20 mouse cellular contexts compared by ENCODE assay signal in genomic region chr2:128930704-128931103, GRCm38 (mm10). TPM values are rescaled to one million over a fixed set of nuclear protein-coding genes. Genes with fewer than 3 reads are reported as not detected.
A peak's percentile ranks its signal among the peaks of the same experiment; 100 is the strongest.
DNase-seq lines count a peak whose midpoint lies in the region; ATAC-seq lines count a peak whose summit lies in the region.
"Had no signal": no experiment of that assay in that cellular context is flagged by ENCODE, and none has a peak within 500 bp of the region (broad histone marks: within the 10 kb centered on the region; RNA-seq: fewer than 3 reads in every experiment).

No protein-coding gene starts in this region.

- H3K9me3 ChIP-seq in intestine, embryonic 16.5 days (ENCODE audit: control insufficient read depth, low read length): no peaks in the 10 kb centered on the region
- H3K9me3 ChIP-seq in stomach, embryonic 15.5 days: no peaks in the 10 kb centered on the region
- H3K9me3 ChIP-seq in forebrain, embryonic 10.5 days: no peaks in the 10 kb centered on the region
- no peaks in the 10 kb centered on the region for H3K9me3 ChIP-seq in midbrain, embryonic 15.5 days
- H3K9me3 ChIP-seq: embryonic facial prominence, embryonic 13.5 days; embryonic facial prominence, embryonic 15.5 days; forebrain, embryonic 13.5 days; forebrain, embryonic 15.5 days had no signal

- H3K4me2 ChIP-seq in intestine, embryonic 16.5 days (ENCODE audit: low read depth, low read length): no peak overlapping the region
- H3K4me2 ChIP-seq in stomach, embryonic 15.5 days: no peak overlapping the region
- H3K4me2 ChIP-seq in midbrain, embryonic 15.5 days: no peak overlapping the region
- H3K4me2 ChIP-seq: embryonic facial prominence, embryonic 13.5 days; embryonic facial prominence, embryonic 15.5 days; forebrain, embryonic 13.5 days; forebrain, embryonic 15.5 days had no signal

- no peaks in the 10 kb centered on the region for H3K27me3 ChIP-seq in intestine, embryonic 16.5 days (replicated peaks; ENCODE audit: control insufficient read depth, insufficient read depth, low read length)
- H3K27me3 ChIP-seq in stomach, embryonic 15.5 days (replicated peaks): no peaks in the 10 kb centered on the region
- H3K27me3 ChIP-seq in forebrain, embryonic 10.5 days (ENCODE audit: poor library complexity, severe bottlenecking): no peaks in the 10 kb centered on the region
- H3K27me3 ChIP-seq in midbrain, embryonic 15.5 days (replicated peaks): no peaks in the 10 kb centered on the region
- H3K27me3 ChIP-seq: embryonic facial prominence, embryonic 13.5 days; embryonic facial prominence, embryonic 15.5 days; forebrain, embryonic 13.5 days; forebrain, embryonic 15.5 days had no signal

- H3K27ac ChIP-seq in intestine, embryonic 16.5 days (ENCODE audit: low read length): no peak overlapping the region
- H3K27ac ChIP-seq in stomach, embryonic 15.5 days: no peak overlapping the region
- no peak overlapping the region for H3K27ac ChIP-seq in forebrain, embryonic 10.5 days
- no peak overlapping the region for H3K27ac ChIP-seq in midbrain, embryonic 15.5 days
- H3K27ac ChIP-seq: embryonic facial prominence, embryonic 13.5 days; embryonic facial prominence, embryonic 15.5 days; forebrain, embryonic 13.5 days; forebrain, embryonic 15.5 days had no signal

- no peaks in the 10 kb centered on the region for H3K4me1 ChIP-seq in intestine, embryonic 16.5 days (ENCODE audit: control insufficient read depth, insufficient read depth, low read length)
- no peaks in the 10 kb centered on the region for H3K4me1 ChIP-seq in stomach, embryonic 15.5 days
- H3K4me1 ChIP-seq in forebrain, embryonic 10.5 days: no peaks in the 10 kb centered on the region
- H3K4me1 ChIP-seq in midbrain, embryonic 15.5 days: no peaks in the 10 kb centered on the region
- H3K4me1 ChIP-seq: embryonic facial prominence, embryonic 13.5 days; embryonic facial prominence, embryonic 15.5 days; forebrain, embryonic 13.5 days; forebrain, embryonic 15.5 days had no signal

- no peaks in the 10 kb centered on the region for H3K36me3 ChIP-seq in intestine, embryonic 16.5 days (ENCODE audit: control insufficient read depth, insufficient read depth, low read length)
- 0 out of 2 replicates have a peak, but pooled peaks cover 3% of the 10 kb centered on the region for H3K36me3 ChIP-seq in stomach, embryonic 15.5 days
- peaks cover 74% of the 10 kb centered on the region for H3K36me3 ChIP-seq in forebrain, embryonic 10.5 days (replicated peaks)
- peaks cover 24% of the 10 kb centered on the region; the same call in 1 of the 2 replicates for H3K36me3 ChIP-seq in midbrain, embryonic 15.5 days (replicated peaks)

- no peak overlapping the region for H3K9ac ChIP-seq in intestine, embryonic 16.5 days (ENCODE audit: low read depth, low read length)
- no peak overlapping the region for H3K9ac ChIP-seq in stomach, embryonic 15.5 days
- H3K9ac ChIP-seq in midbrain, embryonic 15.5 days: no peak overlapping the region
- H3K9ac ChIP-seq: embryonic facial prominence, embryonic 13.5 days; embryonic facial prominence, embryonic 15.5 days; forebrain, embryonic 13.5 days; forebrain, embryonic 15.5 days; forebrain, postnatal 0 days had no signal

- ATAC-seq in intestine, embryonic 16.5 days: peak; percentile 76
- peak; percentile 47; the same call in 1 of the 2 replicates for ATAC-seq in stomach, embryonic 15.5 days (ENCODE audit: insufficient read depth, low FRiP score, low read depth)
- no peak for ATAC-seq in midbrain, embryonic 15.5 days (replicated peaks)
- ATAC-seq: forebrain, embryonic 13.5 days; forebrain, embryonic 15.5 days; forebrain, postnatal 0 days had no signal

- no peak overlapping the region for H3K4me3 ChIP-seq in intestine, embryonic 16.5 days (ENCODE audit: low read length)
- H3K4me3 ChIP-seq in stomach, embryonic 15.5 days (replicated peaks): no peak overlapping the region
- no peak overlapping the region for H3K4me3 ChIP-seq in forebrain, embryonic 10.5 days
- H3K4me3 ChIP-seq in midbrain, embryonic 15.5 days: no peak overlapping the region
- H3K4me3 ChIP-seq: embryonic facial prominence, embryonic 13.5 days; embryonic facial prominence, embryonic 15.5 days; erythroblast, embryonic 14.5 days; forebrain, embryonic 13.5 days; forebrain, embryonic 15.5 days had no signal

- no peak for DNase-seq in forebrain, embryonic 10.5 days (ENCODE audit: extremely low spot score, low spot score)
- no peak for DNase-seq in adrenal gland, postnatal 14 days
- DNase-seq: adrenal gland, adult 2 months; adrenal gland, postnatal 10 days; adrenal gland, postnatal 36 days; cerebellum, adult 11-12 months; cerebellum, adult 2 months; cerebellum, adult 9-10 months; cerebellum, postnatal 10 days; cerebellum, postnatal 25 days; embryo, embryonic 11 days; forebrain, postnatal 0 days had no signal

RNA-seq across cellular contexts. Expression of gene Zc3h8, which starts 13.2 kb away (rescaled TPM):
- 5.7 and 6.1 TPM in 2 replicates for polyA plus RNA-seq in intestine, embryonic 16.5 days (2015; fragmentation: Nextera tagmentation; extraction: Ambion mirVana)
- 6.1 and 6.6 TPM in 2 replicates for polyA plus RNA-seq in stomach, embryonic 15.5 days (2015; fragmentation: Nextera tagmentation; extraction: Ambion mirVana)
- 10.3 and 10.6 TPM in 2 replicates for polyA plus RNA-seq in forebrain, embryonic 10.5 days (2016; fragmentation: Nextera tagmentation; extraction: Ambion mirVana)
- 3.9 and 4.7 TPM in 2 replicates for total RNA-seq in adrenal gland, postnatal 14 days (2021)
- polyA plus RNA-seq in midbrain, embryonic 15.5 days (2015; fragmentation: Nextera tagmentation; extraction: Ambion mirVana): 13.0 and 14.8 TPM in 2 replicates
- polyA plus RNA-seq: erythroblast, embryonic 14.5 days had no signal

RNA-seq across cellular contexts. Expression of gene Zc3h6, which starts 36.5 kb away (rescaled TPM):
- polyA plus RNA-seq in intestine, embryonic 16.5 days (2015; fragmentation: Nextera tagmentation; extraction: Ambion mirVana): 0.89 and 1.2 TPM in 2 replicates
- 1.7 and 2.2 TPM in 2 replicates for polyA plus RNA-seq in stomach, embryonic 15.5 days (2015; fragmentation: Nextera tagmentation; extraction: Ambion mirVana)
- polyA plus RNA-seq in forebrain, embryonic 10.5 days (2016; fragmentation: Nextera tagmentation; extraction: Ambion mirVana): 1.7 and 1.9 TPM in 2 replicates
- total RNA-seq in adrenal gland, postnatal 14 days (2021): 4.1 and 7.1 TPM in 2 replicates
- polyA plus RNA-seq in midbrain, embryonic 15.5 days (2015; fragmentation: Nextera tagmentation; extraction: Ambion mirVana): 4.2 and 4.3 TPM in 2 replicates

RNA-seq across cellular contexts. Expression of gene Gm10762, which starts 36.8 kb away (rescaled TPM):
- polyA plus RNA-seq in intestine, embryonic 16.5 days (2015; fragmentation: Nextera tagmentation; extraction: Ambion mirVana): 6.8 and 7.8 TPM in 2 replicates
- 15.2 and 15.4 TPM in 2 replicates for polyA plus RNA-seq in stomach, embryonic 15.5 days (2015; fragmentation: Nextera tagmentation; extraction: Ambion mirVana)
- 15.3 and 16.3 TPM in 2 replicates for polyA plus RNA-seq in forebrain, embryonic 10.5 days (2016; fragmentation: Nextera tagmentation; extraction: Ambion mirVana)
- 10.7 and 13.0 TPM in 2 replicates for total RNA-seq in adrenal gland, postnatal 14 days (2021)
- 19.1 and 19.7 TPM in 2 replicates for polyA plus RNA-seq in midbrain, embryonic 15.5 days (2015; fragmentation: Nextera tagmentation; extraction: Ambion mirVana)
